Mouse (Mus musculus) limb, embryonic 10.5 days (tissue): ENCODE results near the gene Stk39. TPM values are rescaled to one million over a fixed set of nuclear protein-coding genes. Genes with fewer than 3 reads are reported as not detected.
A peak's percentile ranks its signal among the peaks of the same experiment; 100 is the strongest.

ENCODE experiments used
- DNase-seq: peaks from one replicate; pipeline ENCODE4 v3.0.0-alpha.2; 2017; ENCODE audit warnings: low spot score
- H3K27ac ChIP-seq: fragments of 300-500 bp; sonication (generic); 2 replicates; pipeline ENCODE4 v1.5.1; 2016; ENCODE audit warnings: mild to moderate bottlenecking
- H3K27me3 ChIP-seq: fragments of 300-500 bp; sonication (generic); 2 replicates; pipeline ENCODE4 v1.6.1; 2016; ENCODE audit warnings: low read depth, mild to moderate bottlenecking; ENCODE audit not compliant: poor library complexity, severe bottlenecking
- H3K36me3 ChIP-seq: fragments of 300-500 bp; sonication (generic); 2 replicates; pipeline ENCODE4 v1.6.1; 2016; ENCODE audit warnings: mild to moderate bottlenecking, moderate library complexity
- H3K4me1 ChIP-seq: fragments of 300-500 bp; sonication (generic); 2 replicates; pipeline ENCODE4 v1.6.1; 2016
- H3K4me3 ChIP-seq: fragments of 300-500 bp; sonication (generic); 2 replicates; pipeline ENCODE4 v1.5.1; 2016; ENCODE audit warnings: mild to moderate bottlenecking, moderate library complexity
- H3K9me3 ChIP-seq: fragments of 300-500 bp; sonication (generic); replicated peaks from 2 replicates; pipeline ENCODE4 v1.6.1; 2016; ENCODE audit warnings: mild to moderate bottlenecking
- WGBS: fragments of 180-500 bp; shearing (Covaris S2); methylation state at CpG from one replicate; pipeline ENCODE4 v1.1.7; 2016; 5-methylcytosine and 5-hydroxymethylcytosine counted together
- polyA plus RNA-seq: library from polyadenylated mRNA; unstranded; fragments of >200 nt; fragmentation: Nextera tagmentation; extraction: Ambion mirVana; gene quantifications from 2 replicates; pipeline ENCODE4 v1.2.1, GENCODE M21; 2016

Gene Stk39
- polyA plus RNA-seq, 1 experiment from 2014 or later: 22.1 TPM

DNA sequence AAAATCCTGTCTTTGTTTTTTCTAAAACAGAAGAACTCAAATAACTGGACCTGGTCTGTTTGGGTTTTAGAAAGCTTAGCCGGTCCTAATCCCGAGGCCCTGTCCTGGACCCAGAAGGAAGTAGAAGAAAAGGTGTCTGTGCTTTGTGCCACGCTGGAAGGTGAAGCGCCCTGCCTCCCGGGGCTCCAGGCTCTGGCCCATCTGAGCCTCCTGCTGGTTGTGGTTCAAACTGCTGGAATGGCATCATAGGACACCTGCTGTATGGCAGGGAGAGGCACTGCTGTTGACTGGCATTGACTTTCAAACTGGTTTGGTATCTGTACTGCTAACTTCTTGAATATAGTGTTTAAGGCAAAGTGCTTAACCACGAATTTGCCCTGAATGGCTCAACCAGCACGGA is 3.4 kb downstream of the Stk39 start:
- no peak overlapping the region for H3K4me3 ChIP-seq
- 68% methylated on average over 7 of the region's 7 CpGs for WGBS
- peaks cover 53% of the 10 kb centered on the region for H3K4me1 ChIP-seq
- no peaks in the 10 kb centered on the region for H3K27me3 ChIP-seq
- peak; percentile 47 for DNase-seq
- H3K9me3 ChIP-seq: no peaks in the 10 kb centered on the region
- peaks cover 9% of the 10 kb centered on the region for H3K36me3 ChIP-seq
- H3K27ac ChIP-seq: no peak overlapping the region

DNA sequence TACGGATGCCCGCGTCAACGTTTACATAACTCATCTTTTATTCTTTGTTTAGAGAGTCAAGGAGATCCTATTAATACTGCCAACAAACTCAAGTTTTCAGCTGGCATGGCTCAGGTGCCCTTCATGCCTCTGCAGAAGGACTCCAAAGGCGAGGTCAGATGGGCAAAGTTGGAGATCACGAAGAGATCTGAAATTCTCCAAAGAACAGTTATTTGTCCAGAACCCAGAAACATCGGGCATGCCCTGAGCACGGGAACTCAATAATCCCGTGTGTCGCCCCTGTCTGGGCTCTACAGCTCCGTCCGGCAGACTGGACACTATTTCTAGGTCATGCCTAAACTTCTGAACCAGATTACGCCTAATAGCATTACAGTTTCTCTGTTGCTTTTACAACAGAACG is 3.8 kb downstream of the Stk39 start:
- Histone ChIP-seq H3K27ac (no peak overlapping the region), H3K36me3 (peaks cover 12% of the 10 kb centered on the region), H3K4me1 (peaks cover 55% of the 10 kb centered on the region), H3K27me3 (no peaks in the 10 kb centered on the region), H3K4me3 (no peak overlapping the region), H3K9me3 (no peaks in the 10 kb centered on the region)
- 92% methylated on average over 14 of the region's 14 CpGs for WGBS
- DNase-seq: no peak

DNA sequence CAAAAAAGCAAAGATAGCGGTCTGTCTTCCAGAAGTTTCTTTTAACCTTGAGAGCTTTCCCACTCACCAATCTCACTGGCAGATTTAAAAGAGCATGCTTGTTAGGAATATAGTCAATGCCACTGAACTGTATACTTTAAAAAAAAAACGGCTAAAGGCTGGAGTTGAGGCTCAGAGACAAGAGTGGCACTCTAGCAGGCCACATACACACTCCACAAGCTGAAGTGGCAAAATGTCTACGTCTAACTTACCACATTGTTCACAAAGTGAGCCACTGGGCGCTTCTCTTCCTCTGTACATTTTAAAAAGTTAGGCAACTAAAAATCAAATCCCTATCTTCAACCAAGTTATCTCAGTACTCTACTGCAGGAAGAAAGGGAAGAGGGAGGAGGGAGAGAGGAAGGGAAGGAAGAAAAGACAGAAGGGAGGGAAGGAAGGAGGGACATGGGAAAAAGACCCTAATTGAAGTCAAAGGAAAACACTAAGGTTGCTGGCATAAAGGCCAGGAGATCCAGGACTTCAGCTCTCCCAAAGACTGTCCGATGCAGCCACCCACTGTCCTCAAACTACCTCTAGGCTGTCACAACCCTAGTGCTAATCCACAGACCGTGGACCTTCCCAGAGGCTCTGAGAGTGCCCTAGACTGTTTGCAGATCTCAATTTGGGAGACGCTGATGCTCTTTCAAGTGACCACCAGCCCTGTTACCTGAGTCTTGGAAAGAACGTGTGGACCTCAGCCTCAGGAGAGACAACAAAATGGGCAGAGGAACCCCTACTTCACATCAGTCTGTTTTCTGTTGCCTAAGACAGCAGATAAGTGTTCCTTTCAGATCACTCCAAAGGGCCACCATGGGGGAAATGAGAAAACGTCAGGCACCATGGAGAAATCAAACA is 4.7 kb downstream of the Stk39 start:
- Histone ChIP-seq H3K27ac (no peak overlapping the region), H3K4me1 (peaks cover 50% of the 10 kb centered on the region), H3K4me3 (no peak overlapping the region), H3K9me3 (no peaks in the 10 kb centered on the region), H3K36me3 (peaks cover 13% of the 10 kb centered on the region), H3K27me3 (no peaks in the 10 kb centered on the region)
- WGBS: 87% methylated on average over 9 of the region's 9 CpGs
- DNase-seq: no peak

DNA sequence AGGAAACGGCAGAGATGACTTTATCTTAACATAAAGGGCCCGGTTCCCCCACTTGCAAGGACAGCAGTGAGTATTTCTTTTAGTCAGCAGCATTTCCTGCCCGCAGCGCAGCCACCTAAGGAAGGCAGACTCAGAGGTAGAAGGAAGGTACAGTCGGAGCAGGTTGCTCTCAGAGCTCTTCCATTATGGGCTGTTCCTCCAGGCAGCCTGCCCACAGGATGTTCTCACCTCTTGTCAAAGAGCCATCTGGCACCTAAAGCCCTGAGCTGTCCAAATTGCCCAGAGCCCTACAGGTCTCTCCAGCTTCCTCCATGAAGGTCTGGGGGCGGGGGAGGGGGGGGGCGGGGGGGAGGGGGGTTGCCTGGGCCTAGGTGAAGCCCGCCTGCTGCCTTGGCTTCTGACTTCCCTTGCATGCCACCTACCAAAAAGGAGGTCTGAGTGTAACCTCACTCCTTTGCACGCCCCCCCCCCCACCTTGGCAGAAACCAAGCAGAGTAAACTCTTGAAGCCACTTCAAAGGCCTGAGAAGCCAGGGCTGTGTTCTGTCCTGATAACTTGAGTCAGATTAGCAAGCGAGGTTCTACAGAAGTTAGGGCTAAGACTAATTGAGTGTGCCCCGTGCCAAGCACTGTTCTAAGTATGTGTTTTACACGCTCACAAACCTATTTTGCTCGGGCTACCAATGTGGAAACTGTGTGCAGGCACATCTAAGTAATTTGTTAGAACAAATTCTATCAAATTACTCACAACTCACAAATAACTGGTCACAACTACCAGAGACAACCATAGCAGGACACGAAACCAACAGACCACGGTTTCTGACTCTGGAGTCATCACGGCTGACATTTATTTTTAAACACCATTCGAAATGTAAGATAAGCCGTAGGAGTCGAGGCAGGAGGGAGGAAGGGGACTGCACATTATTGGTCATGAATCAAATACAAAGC is 5.7 kb downstream of the Stk39 start:
- no peak overlapping the region for H3K4me3 ChIP-seq
- H3K36me3 ChIP-seq: peaks cover 22% of the 10 kb centered on the region
- H3K27me3 ChIP-seq: no peaks in the 10 kb centered on the region
- peaks cover 50% of the 10 kb centered on the region for H3K4me1 ChIP-seq
- 55% methylated on average over 19 of the region's 19 CpGs for WGBS
- H3K9me3 ChIP-seq: no peaks in the 10 kb centered on the region
- peak overlapping the region; percentile 61 for H3K27ac ChIP-seq
- no peak for DNase-seq

DNA sequence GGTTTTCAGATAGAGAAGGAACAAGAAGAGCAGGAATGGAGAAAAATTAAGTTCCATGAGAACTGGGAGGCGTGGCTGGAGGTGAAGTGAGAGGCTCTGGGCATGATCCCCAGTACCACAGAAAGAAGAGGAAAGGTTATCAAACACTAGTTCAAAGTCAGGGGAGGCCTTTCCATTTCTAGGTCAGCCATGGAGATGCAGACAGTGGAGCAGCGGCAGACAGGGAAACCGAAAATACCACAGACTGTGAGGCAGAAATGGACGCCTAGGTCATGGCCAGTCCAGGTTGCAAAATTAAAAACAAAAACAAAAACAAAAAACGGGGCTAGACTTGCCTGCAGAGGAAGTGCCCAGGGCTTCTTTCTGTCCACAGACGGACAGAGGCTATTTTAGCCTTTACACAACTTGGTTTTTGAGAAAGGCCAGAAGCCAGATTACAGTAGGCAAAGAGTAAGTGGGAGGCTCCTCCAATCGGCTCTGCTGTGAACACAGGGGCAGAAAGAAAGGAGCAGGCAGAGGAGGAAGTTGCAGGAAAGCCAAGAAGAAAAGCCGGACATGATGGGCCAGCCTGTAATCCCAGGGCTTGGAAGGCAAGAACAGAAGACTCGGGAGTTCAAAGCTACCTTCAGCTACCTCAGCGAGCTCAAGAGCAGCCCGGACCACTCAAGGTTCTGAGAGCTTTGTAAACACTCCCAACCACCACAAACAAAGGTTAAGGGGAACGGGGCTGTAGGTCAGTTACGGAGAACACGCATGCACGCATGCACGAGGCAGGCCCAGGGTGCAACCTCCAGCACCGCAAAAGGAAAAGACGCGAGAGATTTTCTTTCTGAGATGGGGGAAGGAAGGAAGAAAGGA is 6.6 kb downstream of the Stk39 start:
- Histone ChIP-seq H3K27ac (peak overlapping the region; percentile 61), H3K27me3 (no peaks in the 10 kb centered on the region), H3K4me3 (no peak overlapping the region), H3K4me1 (peaks cover 44% of the 10 kb centered on the region), H3K9me3 (no peaks in the 10 kb centered on the region), H3K36me3 (peaks cover 31% of the 10 kb centered on the region)
- WGBS: 75% methylated on average over 19 of the region's 19 CpGs
- no peak for DNase-seq

DNA sequence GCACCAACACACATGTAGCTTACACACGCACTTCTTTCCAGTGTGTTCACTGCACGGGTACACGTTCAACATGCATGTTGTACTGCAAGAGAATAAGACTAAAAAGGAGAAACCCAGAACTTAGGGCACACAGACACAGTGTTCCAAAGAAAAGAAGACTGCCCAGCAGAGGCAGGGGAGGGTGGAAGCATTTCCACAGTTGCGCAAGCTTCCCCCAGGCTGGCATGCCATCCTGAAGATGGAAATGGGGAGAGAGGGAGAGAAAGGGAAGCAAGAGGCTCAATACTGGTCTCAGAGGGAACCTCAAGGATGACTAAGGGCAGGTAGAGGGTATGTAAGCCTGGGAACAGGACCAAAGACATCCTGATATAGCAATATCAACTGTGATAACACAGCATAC is 7.6 kb downstream of the Stk39 start:
- H3K4me3 ChIP-seq: no peak overlapping the region
- no peak overlapping the region for H3K27ac ChIP-seq
- H3K4me1 ChIP-seq: peaks cover 37% of the 10 kb centered on the region
- H3K36me3 ChIP-seq: peaks cover 35% of the 10 kb centered on the region
- 99% methylated on average over 4 of the region's 4 CpGs for WGBS
- DNase-seq: no peak
- no peaks in the 10 kb centered on the region for H3K27me3 ChIP-seq
- H3K9me3 ChIP-seq: no peaks in the 10 kb centered on the region

DNA sequence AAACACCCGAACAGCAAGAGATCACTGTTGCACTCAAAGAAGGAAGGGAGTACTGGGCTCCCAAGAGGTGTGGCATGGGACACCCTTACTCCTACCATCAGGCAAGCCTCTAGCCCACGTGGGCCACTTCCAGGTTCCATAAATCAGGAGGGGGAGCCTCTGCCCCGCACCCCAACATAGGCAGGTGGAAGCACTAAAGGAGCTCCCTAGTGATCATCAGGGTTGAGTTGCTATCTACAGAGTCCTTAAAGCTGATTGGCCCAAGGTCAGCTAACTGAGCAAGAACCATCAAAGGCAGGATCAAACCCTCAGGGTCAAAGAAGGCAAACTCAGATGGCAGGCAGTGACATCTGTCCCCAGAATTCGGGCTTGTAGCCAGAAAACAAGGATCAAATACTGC is 8.3 kb downstream of the Stk39 start:
- Histone ChIP-seq H3K27me3 (no peaks in the 10 kb centered on the region), H3K4me3 (no peak overlapping the region), H3K27ac (no peak overlapping the region), H3K36me3 (peaks cover 40% of the 10 kb centered on the region), H3K9me3 (no peaks in the 10 kb centered on the region), H3K4me1 (peaks cover 33% of the 10 kb centered on the region)
- no peak for DNase-seq
- 65% methylated on average over 4 of the region's 4 CpGs for WGBS

DNA sequence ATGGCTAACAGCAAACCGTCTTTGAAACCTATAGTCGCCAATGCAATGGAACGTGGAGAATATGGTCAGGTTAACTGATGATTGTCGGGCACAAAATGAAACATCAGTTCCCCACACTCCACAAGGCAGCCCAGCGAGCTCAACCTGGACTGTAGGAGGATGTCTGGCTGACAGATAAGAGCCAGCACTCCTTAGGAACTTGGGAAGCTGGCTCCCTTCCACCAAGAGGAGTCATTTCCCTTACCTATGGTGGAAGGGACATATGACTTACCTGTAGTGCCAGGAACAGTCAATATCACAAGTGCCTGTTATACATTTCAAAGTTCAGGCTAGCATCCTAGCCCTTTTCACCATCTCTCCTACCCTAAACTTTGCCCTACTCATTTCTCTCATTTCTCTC is 14.0 kb downstream of the Stk39 start:
- no peak for DNase-seq

DNA sequence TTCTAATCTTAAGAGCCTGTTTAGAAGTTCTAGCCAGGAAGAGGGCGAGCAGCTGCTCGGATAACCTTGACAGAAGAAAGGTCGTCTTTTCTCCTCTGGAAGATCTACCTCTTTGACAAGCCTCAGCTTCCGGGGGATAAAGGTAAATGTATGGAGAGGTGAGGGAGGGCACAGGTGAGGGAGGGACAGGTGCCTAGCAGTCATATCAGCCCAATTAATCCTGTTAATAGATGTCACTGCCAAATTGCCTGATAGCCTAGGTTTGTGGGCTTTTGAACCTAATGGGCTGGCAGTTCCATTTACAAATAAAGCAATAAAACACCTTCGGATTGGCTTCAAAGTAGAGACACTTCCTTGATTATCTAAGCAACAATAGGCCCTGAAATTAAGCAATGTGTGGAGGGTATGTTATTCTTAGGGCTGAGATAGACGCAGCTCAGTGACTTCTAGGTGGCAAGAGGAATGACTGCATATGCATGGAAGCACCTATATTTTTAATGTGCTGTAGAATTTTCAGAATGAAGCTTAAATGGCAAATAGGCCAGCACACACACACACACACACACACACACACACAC is 14.5 kb downstream of the Stk39 start:
- Histone ChIP-seq H3K27me3 (no peaks in the 10 kb centered on the region), H3K4me1 (no peaks in the 10 kb centered on the region), H3K4me3 (no peak overlapping the region), H3K27ac (no peak overlapping the region), H3K9me3 (no peaks in the 10 kb centered on the region), H3K36me3 (peaks cover 31% of the 10 kb centered on the region)
- no peak for DNase-seq
- WGBS: 55% methylated on average over 6 of the region's 6 CpGs

More for the DNA sequence above, 14.0 kb downstream of the Stk39 start:
- Histone ChIP-seq H3K27ac (no peak overlapping the region), H3K4me3 (no peak overlapping the region), H3K9me3 (no peaks in the 10 kb centered on the region), H3K4me1 (no peaks in the 10 kb centered on the region), H3K36me3 (peaks cover 30% of the 10 kb centered on the region), H3K27me3 (no peaks in the 10 kb centered on the region)
- WGBS: 85% methylated on average over 5 of the region's 5 CpGs

DNA sequence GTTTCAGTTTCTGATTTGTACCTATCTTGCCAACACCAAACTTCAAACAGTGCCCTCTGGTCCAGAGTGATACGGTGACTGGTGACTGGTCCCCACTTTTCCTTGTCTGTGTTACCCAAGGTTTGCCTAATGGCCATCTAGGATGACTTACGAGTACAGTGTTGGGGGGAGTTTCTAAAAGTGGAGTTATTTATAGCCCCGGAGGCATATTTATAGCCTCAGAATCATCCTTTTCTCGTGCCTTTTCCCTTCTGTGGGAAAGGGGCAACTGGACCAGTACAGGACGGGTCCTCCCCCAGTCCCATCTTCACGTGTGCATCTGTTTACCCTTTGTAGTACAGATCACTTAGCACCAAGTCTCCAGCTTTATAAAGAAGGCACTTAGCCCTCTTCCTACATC is 15.2 kb downstream of the Stk39 start:
- H3K36me3 ChIP-seq: peaks cover 32% of the 10 kb centered on the region
- H3K4me3 ChIP-seq: no peak overlapping the region
- no peak overlapping the region for H3K27ac ChIP-seq
- H3K4me1 ChIP-seq: no peaks in the 10 kb centered on the region
- H3K9me3 ChIP-seq: no peaks in the 10 kb centered on the region
- no peaks in the 10 kb centered on the region for H3K27me3 ChIP-seq
- WGBS: 62% methylated on average over 6 of the region's 6 CpGs
- DNase-seq: no peak

DNA sequence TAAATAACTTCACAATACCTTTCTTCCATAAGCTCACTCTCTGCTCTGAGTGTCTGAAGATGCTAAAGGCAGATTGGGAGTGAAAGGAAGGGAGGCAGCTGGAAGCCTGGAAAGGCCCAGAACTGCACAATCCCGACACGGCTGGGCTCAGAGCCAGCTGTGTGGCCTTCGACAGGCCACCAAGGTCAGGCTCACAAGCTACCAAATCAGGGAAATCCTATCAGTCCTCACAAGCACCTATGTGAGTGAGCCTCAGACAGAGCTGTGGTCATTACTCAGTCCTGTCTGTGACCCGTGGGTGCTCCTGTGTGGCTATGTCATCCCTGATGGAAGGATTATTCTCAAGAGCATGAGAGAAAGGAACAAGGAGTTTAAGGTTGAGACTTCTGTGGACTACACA is 19.7 kb downstream of the Stk39 start:
- H3K27ac ChIP-seq: no peak overlapping the region
- no peak overlapping the region for H3K4me3 ChIP-seq
- H3K4me1 ChIP-seq: peaks cover 6% of the 10 kb centered on the region
- peaks cover 10% of the 10 kb centered on the region for H3K36me3 ChIP-seq
- 88% methylated on average over 4 of the region's 4 CpGs for WGBS
- no peaks in the 10 kb centered on the region for H3K9me3 ChIP-seq
- DNase-seq: no peak
- H3K27me3 ChIP-seq: no peaks in the 10 kb centered on the region

DNA sequence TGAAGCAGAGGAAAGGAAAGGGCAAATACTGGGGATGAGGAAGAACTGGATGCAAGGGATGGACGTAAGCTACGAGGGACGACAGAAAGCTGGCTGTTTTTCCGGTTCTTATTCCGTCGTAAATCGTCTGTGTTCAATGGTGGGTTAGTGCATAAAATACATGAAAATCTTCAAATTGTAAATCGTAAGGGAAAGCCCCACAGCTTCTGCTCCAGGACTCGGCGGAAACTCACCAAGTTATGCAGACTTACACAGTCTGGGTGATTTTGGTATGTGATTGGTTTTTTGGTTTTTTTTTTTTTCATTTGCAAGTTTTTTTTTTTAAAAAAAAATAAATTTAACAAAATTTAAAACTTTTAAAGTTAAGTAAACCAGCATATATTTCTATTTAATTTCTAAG is 24.0 kb downstream of the Stk39 start:
- Histone ChIP-seq H3K4me1 (peaks cover 28% of the 10 kb centered on the region), H3K27me3 (no peaks in the 10 kb centered on the region), H3K4me3 (no peak overlapping the region), H3K9me3 (no peaks in the 10 kb centered on the region), H3K36me3 (peaks cover 26% of the 10 kb centered on the region), H3K27ac (no peak overlapping the region)
- WGBS: 91% methylated on average over 10 of the region's 10 CpGs
- no peak for DNase-seq
